Mouse (Mus musculus) hindbrain, postnatal 0 days (tissue): Measurements from ENCODE around the gene Tmem178b. TPM values are rescaled to one million over a fixed set of nuclear protein-coding genes. Genes with fewer than 3 reads are reported as not detected.

ENCODE experiments used
- ATAC-seq: fragments of 200-750 bp; cut with Nextera tagmentation; 2 replicates; pipeline ENCODE4 v1.8.0; 2017; ENCODE audit warnings: mild to moderate bottlenecking, moderate TSS enrichment, moderate library complexity
- DNase-seq: peaks from one replicate; pipeline ENCODE4 v3.0.0-alpha.2; 2015; ENCODE audit warnings: low spot score
- H3K27ac ChIP-seq: fragments of 300-500 bp; sonication (generic); 2 replicates; pipeline ENCODE4 v1.5.1; 2014; ENCODE audit warnings: mild to moderate bottlenecking
- H3K27me3 ChIP-seq: fragments of 300-500 bp; sonication (generic); 2 replicates; pipeline ENCODE4 v1.6.1; 2014; ENCODE audit warnings: low read length, mixed read lengths; ENCODE audit not compliant: insufficient read depth
- H3K36me3 ChIP-seq: fragments of 300-500 bp; sonication (generic); 2 replicates; pipeline ENCODE4 v1.6.1; 2014; ENCODE audit warnings: low read length, mixed read lengths; ENCODE audit not compliant: insufficient read depth
- H3K4me1 ChIP-seq: fragments of 300-500 bp; sonication (generic); 2 replicates; pipeline ENCODE4 v1.6.1; 2014; ENCODE audit warnings: antibody characterized with exemption, low read length, mixed read lengths; ENCODE audit not compliant: insufficient read depth
- H3K4me2 ChIP-seq: fragments of 300-500 bp; sonication (generic); 2 replicates; pipeline ENCODE4 v1.6.1; 2014; ENCODE audit warnings: low read depth, mild to moderate bottlenecking, low read length, moderate library complexity, mixed read lengths
- H3K4me3 ChIP-seq: fragments of 300-500 bp; sonication (generic); 2 replicates; pipeline ENCODE4 v1.5.1; 2014; ENCODE audit warnings: low read length
- H3K9ac ChIP-seq: fragments of 300-500 bp; sonication (generic); replicated peaks from 2 replicates; pipeline ENCODE4 v1.6.1; 2014; ENCODE audit warnings: mild to moderate bottlenecking, low read length, moderate library complexity, mixed read lengths
- H3K9me3 ChIP-seq: fragments of 300-500 bp; sonication (generic); 2 replicates; pipeline ENCODE4 v1.6.1; 2016; ENCODE audit warnings: low read length, mixed read lengths
- CTCF ChIP-seq: IDR thresholded peaks from 2 replicates; pipeline ENCODE4 v1.5.1; 2016; ENCODE audit warnings: antibody characterized with exemption, control low read depth, low read depth
- WGBS: fragments of 180-500 bp; shearing (Covaris S2); extraction: QIAGEN DNeasy Blood & Tissue Kit; methylation state at CpG from one replicate; pipeline ENCODE4 v1.1.7; 2014; 5-methylcytosine and 5-hydroxymethylcytosine counted together
- polyA plus RNA-seq: library from polyadenylated mRNA; unstranded; fragments of >200 nt; fragmentation: Nextera tagmentation; extraction: Ambion mirVana; gene quantifications from 2 replicates; pipeline ENCODE4 v1.2.1, GENCODE M21; 2015
- total RNA-seq: library from RNA; depleted of rRNA; stranded (reverse); fragments of >200 nt; gene quantifications from 2 replicates; pipeline ENCODE4 v1.2.3, GENCODE M21; 2014

The Tmem178b gene
- total and polyA plus RNA-seq, 2 experiments from 2014 or later, result 31.4 to 146 TPM

GRCm38 (mm10) chr6:40052593-40052992 is 179.5 kb downstream of the Tmem178b start:
- no peak overlapping the region for H3K4me3 ChIP-seq
- TF ChIP-seq CTCF, result no peak
- 88% methylated on average over 1 of the region's 1 CpGs for WGBS
- no peaks in the 10 kb centered on the region for H3K27me3 ChIP-seq
- no peak overlapping the region for H3K9ac ChIP-seq
- ATAC-seq (no peak), DNase-seq (no peak)
- H3K36me3 ChIP-seq, result no peaks in the 10 kb centered on the region
- H3K4me2 ChIP-seq, result no peak overlapping the region
- no peak overlapping the region for H3K27ac ChIP-seq
- H3K9me3 ChIP-seq, result no peaks in the 10 kb centered on the region
- H3K4me1 ChIP-seq, result peaks cover 5% of the 10 kb centered on the region; the same call in 1 of the 2 replicates

GRCm38 (mm10) chr6:40059466-40059865 is 186.4 kb downstream of the Tmem178b start:
- no peak for TF ChIP-seq CTCF
- 53% methylated on average over 3 of the region's 3 CpGs for WGBS
- no peaks in the 10 kb centered on the region for H3K36me3 ChIP-seq

GRCm38 (mm10) chr6:40061327-40062189 is 188.5 kb downstream of the Tmem178b start:
- peak overlapping the region; percentile 41; the same call in 1 of the 2 replicates for H3K27ac ChIP-seq
- no peaks in the 10 kb centered on the region for H3K9me3 ChIP-seq
- no peak overlapping the region for H3K4me2 ChIP-seq
- H3K4me3 ChIP-seq, result no peak overlapping the region
- no peak for TF ChIP-seq CTCF
- no peaks in the 10 kb centered on the region for H3K27me3 ChIP-seq
- WGBS, result 56% methylated on average over 5 of the region's 5 CpGs
- H3K4me1 ChIP-seq, result peaks cover 5% of the 10 kb centered on the region
- H3K9ac ChIP-seq, result no peak overlapping the region
- peak; percentile 36 for DNase-seq
- H3K36me3 ChIP-seq, result no peaks in the 10 kb centered on the region
- ATAC-seq, result peak; percentile 67

More at GRCm38 (mm10) chr6:40059466-40059865, 186.4 kb downstream of the Tmem178b start:
- DNase-seq (no peak), ATAC-seq (no peak)
- H3K9ac ChIP-seq, result no peak overlapping the region
- no peak overlapping the region for H3K27ac ChIP-seq
- H3K4me2 ChIP-seq, result no peak overlapping the region
- H3K4me3 ChIP-seq, result no peak overlapping the region
- no peaks in the 10 kb centered on the region for H3K27me3 ChIP-seq
- no peaks in the 10 kb centered on the region for H3K9me3 ChIP-seq
- peaks cover 5% of the 10 kb centered on the region for H3K4me1 ChIP-seq

DNA sequence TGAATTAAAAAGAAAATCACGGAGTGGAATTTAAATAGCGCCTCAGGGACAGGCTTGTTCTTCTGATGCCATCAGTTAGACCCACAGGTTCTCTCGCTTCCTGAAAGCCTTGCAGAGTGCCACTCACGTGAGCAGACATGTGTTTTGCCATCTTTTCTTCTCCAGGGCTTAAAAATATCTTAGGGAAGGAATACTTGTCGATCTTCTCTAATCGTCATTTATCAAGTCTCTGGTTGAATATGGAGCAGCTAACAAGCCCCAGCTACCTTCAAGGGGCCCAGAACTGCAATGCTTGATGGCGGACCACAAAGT is 189.1 kb downstream of the Tmem178b start:
- DNase-seq (no peak), ATAC-seq (0 out of 2 replicates have a peak, but pooled peaks have one; percentile 13)
- peaks cover 5% of the 10 kb centered on the region for H3K4me1 ChIP-seq
- H3K9ac ChIP-seq, result no peak overlapping the region
- no peaks in the 10 kb centered on the region for H3K36me3 ChIP-seq
- H3K27ac ChIP-seq, result peak overlapping the region; percentile 11; the same call in 1 of the 2 replicates
- no peak overlapping the region for H3K4me2 ChIP-seq
- H3K27me3 ChIP-seq, result no peaks in the 10 kb centered on the region
- no peaks in the 10 kb centered on the region for H3K9me3 ChIP-seq
- WGBS, result 74% methylated on average over 7 of the region's 7 CpGs
- no peak for TF ChIP-seq CTCF
- no peak overlapping the region for H3K4me3 ChIP-seq

- 78% methylated on average over 1 of the region's 1 CpGs for WGBS
- H3K9me3 ChIP-seq, result no peaks in the 10 kb centered on the region
- TF ChIP-seq CTCF, result no peak
- peaks cover 9% of the 10 kb centered on the region for H3K4me1 ChIP-seq
- DNase-seq, result no peak
- H3K27me3 ChIP-seq, result no peaks in the 10 kb centered on the region
- no peak overlapping the region for H3K4me3 ChIP-seq
- no peaks in the 10 kb centered on the region for H3K36me3 ChIP-seq
- no peak for ATAC-seq
- no peak overlapping the region for H3K9ac ChIP-seq
- no peak overlapping the region for H3K27ac ChIP-seq
- H3K4me2 ChIP-seq, result no peak overlapping the region
Measured at GRCm38 (mm10) chr6:40063438-40063837, 190.4 kb downstream of the Tmem178b start.

GRCm38 (mm10) chr6:40063899-40064298 is 190.8 kb downstream of the Tmem178b start:
- no peaks in the 10 kb centered on the region for H3K36me3 ChIP-seq
- no peak overlapping the region for H3K4me3 ChIP-seq
- DNase-seq, result no peak
- peaks cover 9% of the 10 kb centered on the region for H3K4me1 ChIP-seq
- no peaks in the 10 kb centered on the region for H3K27me3 ChIP-seq
- no peak overlapping the region for H3K27ac ChIP-seq
- ATAC-seq, result no peak
- no peak overlapping the region for H3K4me2 ChIP-seq
- 77% methylated on average over 1 of the region's 1 CpGs for WGBS
- no peak overlapping the region for H3K9ac ChIP-seq
- H3K9me3 ChIP-seq, result no peaks in the 10 kb centered on the region
- no peak for TF ChIP-seq CTCF

GRCm38 (mm10) chr6:40064342-40064741 is 191.3 kb downstream of the Tmem178b start:
- no peak for ATAC-seq

More at GRCm38 (mm10) chr6:40064342-40064741, 191.3 kb downstream of the Tmem178b start:
- Histone ChIP-seq H3K4me2 (no peak overlapping the region), H3K27ac (no peak overlapping the region), H3K4me1 (peaks cover 9% of the 10 kb centered on the region), H3K27me3 (no peaks in the 10 kb centered on the region), H3K36me3 (no peaks in the 10 kb centered on the region), H3K9me3 (no peaks in the 10 kb centered on the region), H3K4me3 (no peak overlapping the region), H3K9ac (no peak overlapping the region)
- DNase-seq, result no peak
- 69% methylated on average over 2 of the region's 2 CpGs for WGBS
- TF ChIP-seq CTCF, result no peak
